Mouse (Mus musculus): Measurements from ENCODE around the gene Golga2. TPM values are rescaled to one million over a fixed set of nuclear protein-coding genes. Genes with fewer than 3 reads are reported as not detected.

Gene Golga2
- polyA plus RNA-seq, 1 experiment from 2014 or later = 24.3 TPM

DNA sequence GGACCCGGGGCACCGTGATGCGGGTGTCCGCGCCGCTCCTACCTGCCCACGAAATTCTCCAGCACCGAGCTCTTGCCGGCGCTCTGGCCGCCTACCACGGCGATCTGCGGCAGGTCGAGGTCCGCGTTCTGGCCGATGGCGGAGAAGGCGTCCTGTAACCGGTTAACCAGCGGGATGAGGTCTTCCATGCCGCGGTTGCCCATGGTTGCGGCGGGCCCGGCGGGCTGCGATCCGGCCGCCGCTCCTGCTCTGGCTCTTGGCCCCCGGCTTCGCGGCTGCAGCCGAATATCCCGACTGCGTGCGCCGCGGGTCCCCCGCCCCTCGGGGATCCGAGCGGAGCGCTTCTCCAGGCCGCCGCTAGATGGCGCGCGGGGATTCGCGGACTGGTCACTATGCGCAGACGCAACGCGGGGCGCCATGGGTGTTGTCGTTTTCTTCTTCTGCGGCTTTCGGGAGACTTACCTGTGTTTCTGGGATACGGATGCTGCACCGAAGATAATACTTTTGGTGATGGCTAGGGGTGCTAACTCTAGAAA lies 65.9 kb downstream of the Golga2 start, which contains the start of gene Dnm1:
Gene Dnm1, minus strand, starts transcription at position 332 of the 536 bp plus-strand sequence.
- Histone ChIP-seq H3K27me3 (ENCODE audit: control insufficient read depth, insufficient read depth, low read length) (no peaks in the 10 kb centered on the region), H3K4me2 (replicated peaks; ENCODE audit: low read depth, low read length) (peak within 1 kb of the TSS; percentile 87), H3K27ac (ENCODE audit: low read length) (peak within 1 kb of the TSS; percentile 48; the same call in 1 of the 2 replicates), H3K9ac (replicated peaks; ENCODE audit: low read depth, low read length) (peak within 1 kb of the TSS; percentile 51), H3K4me3 (ENCODE audit: low read depth, low read length) (peak within 1 kb of the TSS; percentile 69), H3K36me3 (ENCODE audit: control insufficient read depth, insufficient read depth, low read length) (no peaks in the 10 kb centered on the region), H3K9me3 (ENCODE audit: control insufficient read depth, low read depth, low read length) (no peaks in the 10 kb centered on the region), H3K4me1 (ENCODE audit: control insufficient read depth, insufficient read depth, low read length) (peaks cover 13% of the 10 kb centered on the region; the same call in 1 of the 2 replicates)
- ATAC-seq (ENCODE audit: insufficient number of reproducible peaks, insufficient read depth, low FRiP score, low read depth) = peak; percentile 69
- WGBS = under 1% methylated on average over 63 of the region's 63 CpGs

DNA sequence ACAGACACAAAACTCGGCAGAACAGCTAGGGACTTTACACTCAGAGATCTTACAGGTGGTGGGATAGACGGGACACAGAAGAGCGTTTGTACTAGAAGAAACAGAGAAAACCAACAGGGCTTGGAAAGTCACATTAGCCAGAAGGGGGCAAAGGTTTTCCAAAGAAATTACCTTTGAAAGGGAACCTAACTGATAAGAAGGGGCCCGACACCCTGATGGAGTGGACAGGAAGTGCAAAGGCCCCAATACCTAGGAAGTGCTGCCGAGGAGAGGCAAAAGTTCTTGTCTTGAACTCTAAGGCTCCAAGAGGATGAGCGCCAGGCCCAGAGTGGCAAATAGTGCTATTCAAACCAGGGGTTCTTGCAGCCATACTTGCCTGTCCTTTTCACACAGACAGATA lies 66.7 kb downstream of the Golga2 start:
- ATAC-seq (ENCODE audit: insufficient number of reproducible peaks, insufficient read depth, low FRiP score, low read depth) = no peak
- Histone ChIP-seq H3K4me1 (ENCODE audit: control insufficient read depth, insufficient read depth, low read length) (peaks cover 13% of the 10 kb centered on the region; the same call in 1 of the 2 replicates), H3K27me3 (ENCODE audit: control insufficient read depth, insufficient read depth, low read length) (no peaks in the 10 kb centered on the region), H3K9ac (replicated peaks; ENCODE audit: low read depth, low read length) (no peak overlapping the region), H3K27ac (ENCODE audit: low read length) (0 out of 2 replicates have a peak overlapping the region, but pooled peaks have one; percentile 48), H3K36me3 (ENCODE audit: control insufficient read depth, insufficient read depth, low read length) (no peaks in the 10 kb centered on the region), H3K4me2 (replicated peaks; ENCODE audit: low read depth, low read length) (peak overlapping the region; percentile 87), H3K9me3 (ENCODE audit: control insufficient read depth, low read depth, low read length) (no peaks in the 10 kb centered on the region), H3K4me3 (ENCODE audit: low read depth, low read length) (0 out of 2 replicates have a peak overlapping the region, but pooled peaks have one; percentile 69)
- WGBS = 37% methylated on average over 6 of the region's 6 CpGs

DNA sequence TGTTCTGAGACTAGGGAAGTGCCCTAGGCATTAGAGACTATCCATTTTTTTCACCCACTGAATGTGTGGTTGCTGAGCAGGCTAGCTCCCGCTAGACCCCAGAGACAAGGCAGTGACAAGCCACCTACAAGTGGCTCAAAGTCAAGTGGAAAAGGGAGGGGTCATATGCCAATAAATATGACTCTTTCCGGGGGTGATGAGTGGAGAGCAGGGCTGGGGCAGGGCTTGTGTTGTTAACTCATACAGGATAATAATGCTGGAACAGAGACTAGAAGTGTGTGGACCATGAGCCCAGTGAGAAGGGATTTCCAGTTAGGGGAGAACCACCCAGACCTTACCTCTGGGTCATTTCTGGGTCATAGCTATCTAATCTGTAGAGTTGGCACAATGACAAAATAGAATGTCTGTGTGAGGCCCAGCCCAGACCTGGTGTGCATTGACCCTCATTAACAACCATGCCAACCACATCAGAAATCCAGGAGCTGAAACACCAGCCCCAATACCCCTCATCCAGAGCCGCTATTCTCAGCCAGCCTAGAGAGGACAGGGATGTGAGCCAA lies 67.2 kb downstream of the Golga2 start:
- H3K27ac ChIP-seq (ENCODE audit: low read length) = no peak overlapping the region
- WGBS = 65% methylated on average over 3 of the region's 3 CpGs
- ATAC-seq (ENCODE audit: insufficient number of reproducible peaks, insufficient read depth, low FRiP score, low read depth) = no peak
- peaks cover 13% of the 10 kb centered on the region; the same call in 1 of the 2 replicates for H3K4me1 ChIP-seq (ENCODE audit: control insufficient read depth, insufficient read depth, low read length)
- H3K9me3 ChIP-seq (ENCODE audit: control insufficient read depth, low read depth, low read length) = no peaks in the 10 kb centered on the region
- no peak overlapping the region for H3K9ac ChIP-seq (replicated peaks; ENCODE audit: low read depth, low read length)
- no peaks in the 10 kb centered on the region for H3K36me3 ChIP-seq (ENCODE audit: control insufficient read depth, insufficient read depth, low read length)
- no peak overlapping the region for H3K4me3 ChIP-seq (ENCODE audit: low read depth, low read length)
- no peaks in the 10 kb centered on the region for H3K27me3 ChIP-seq (ENCODE audit: control insufficient read depth, insufficient read depth, low read length)
- no peak overlapping the region for H3K4me2 ChIP-seq (replicated peaks; ENCODE audit: low read depth, low read length)

DNA sequence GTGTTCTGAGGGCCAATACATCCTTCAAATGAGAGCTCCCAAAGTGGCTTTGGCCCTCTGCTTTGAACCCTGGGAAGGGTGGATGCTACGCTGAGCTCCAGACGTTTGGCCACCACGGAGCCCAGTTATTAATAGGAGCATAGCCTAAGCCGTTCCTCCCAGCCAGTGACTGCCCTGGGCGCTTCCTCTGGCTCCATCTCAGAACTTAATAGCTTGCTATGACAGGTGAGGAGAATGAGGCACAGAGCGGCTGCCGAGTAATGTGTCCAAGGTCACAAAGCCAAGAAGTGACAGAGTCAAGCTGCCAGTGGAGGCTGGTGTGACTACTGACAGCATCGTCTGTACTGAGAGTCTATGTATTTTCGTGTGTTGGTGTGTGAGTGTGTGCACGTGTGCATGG lies 69.0 kb downstream of the Golga2 start:
- Histone ChIP-seq H3K27me3 (ENCODE audit: control insufficient read depth, insufficient read depth, low read length) (no peaks in the 10 kb centered on the region), H3K27ac (ENCODE audit: low read length) (no peak overlapping the region), H3K36me3 (ENCODE audit: control insufficient read depth, insufficient read depth, low read length) (no peaks in the 10 kb centered on the region), H3K9me3 (ENCODE audit: control insufficient read depth, low read depth, low read length) (no peaks in the 10 kb centered on the region), H3K4me2 (replicated peaks; ENCODE audit: low read depth, low read length) (no peak overlapping the region), H3K4me3 (ENCODE audit: low read depth, low read length) (no peak overlapping the region), H3K4me1 (ENCODE audit: control insufficient read depth, insufficient read depth, low read length) (peaks cover 10% of the 10 kb centered on the region), H3K9ac (replicated peaks; ENCODE audit: low read depth, low read length) (no peak overlapping the region)
- WGBS = 62% methylated on average over 10 of the region's 10 CpGs
- ATAC-seq (ENCODE audit: insufficient number of reproducible peaks, insufficient read depth, low FRiP score, low read depth) = no peak

Small RNAs within 50 kb of the gene (microRNA-seq; reads per million reads assigned to microRNA genes)
- gene Gm23363 (not detected), gene Mir199b (607 reads per million, percentile 68 among the genes with 10 or more reads in this experiment)

Other genes with a start within 250 kb of the Golga2 start
- gene Fam78a, start 202.5 kb upstream of the Golga2 start, polyA plus RNA-seq (2014; fragmentation: Nextera tagmentation; extraction: Ambion mirVana) = 1.2 and 1.5 TPM in 2 replicates
- 3.3 and 4.5 TPM in 2 replicates for gene Plpp7, start 191.9 kb upstream of the Golga2 start, polyA plus RNA-seq (2014; fragmentation: Nextera tagmentation; extraction: Ambion mirVana)
- gene Prrc2b, start 136.3 kb upstream of the Golga2 start, polyA plus RNA-seq (2014; fragmentation: Nextera tagmentation; extraction: Ambion mirVana) = 54.2 and 59.8 TPM in 2 replicates
- 28.2 TPM in 2 replicates for gene Pomt1, start 50.8 kb upstream of the Golga2 start, polyA plus RNA-seq (2014; fragmentation: Nextera tagmentation; extraction: Ambion mirVana)
- 64.7 and 65.3 TPM in 2 replicates for gene Uck1, start 27.2 kb upstream of the Golga2 start, polyA plus RNA-seq (2014; fragmentation: Nextera tagmentation; extraction: Ambion mirVana)
- 137 and 143 TPM in 2 replicates for gene Swi5, start 691 bp downstream of the Golga2 start, polyA plus RNA-seq (2014; fragmentation: Nextera tagmentation; extraction: Ambion mirVana)
- gene Ciz1, start 64.9 kb downstream of the Golga2 start, polyA plus RNA-seq (2014; fragmentation: Nextera tagmentation; extraction: Ambion mirVana) = 44.7 and 45.4 TPM in 2 replicates
- 20.5 and 22.6 TPM in 2 replicates for gene Dnm1, start 66.0 kb downstream of the Golga2 start, polyA plus RNA-seq (2014; fragmentation: Nextera tagmentation; extraction: Ambion mirVana)
- gene 1110008P14Rik, start 94.6 kb downstream of the Golga2 start, polyA plus RNA-seq (2014; fragmentation: Nextera tagmentation; extraction: Ambion mirVana) = 35.0 and 46.3 TPM in 2 replicates
- 3.7 and 6.8 TPM in 2 replicates for gene Lcn2, start 100.9 kb downstream of the Golga2 start, polyA plus RNA-seq (2014; fragmentation: Nextera tagmentation; extraction: Ambion mirVana)
- 28.1 and 30.5 TPM in 2 replicates for gene Ptges2, start 108.5 kb downstream of the Golga2 start, polyA plus RNA-seq (2014; fragmentation: Nextera tagmentation; extraction: Ambion mirVana)
- 5.6 TPM in 2 replicates for gene Naif1, start 163.1 kb downstream of the Golga2 start, polyA plus RNA-seq (2014; fragmentation: Nextera tagmentation; extraction: Ambion mirVana)
- gene Slc25a25, start 164.1 kb downstream of the Golga2 start, polyA plus RNA-seq (2014; fragmentation: Nextera tagmentation; extraction: Ambion mirVana) = 13.7 and 14.1 TPM in 2 replicates
- gene Fam102a, start 247.9 kb downstream of the Golga2 start, polyA plus RNA-seq (2014; fragmentation: Nextera tagmentation; extraction: Ambion mirVana) = 10.6 and 14.0 TPM in 2 replicates

Measured in stomach, embryonic 14.5 days (tissue).